Mouse (Mus musculus): ENCODE results near the gene Gm45234.
"Not testable (repeated sequence)": the region's sequence is repeated elsewhere in the genome, so short reads cannot be mapped to it uniquely, and the experiment has no call there.

The Gm45234 gene

GRCm38 (mm10) chr6:124755831-124756595 lies at the start of gene Gm45234, which contains the start of gene Atn1:
Gene Gm45234, minus strand, starts transcription at chr6:124756021.
Gene Atn1, minus strand, starts transcription at chr6:124756524.
- DNase-seq: peak; percentile 52

GRCm38 (mm10) chr6:124804341-124804740 lies 48.5 kb upstream of the Gm45234 start:
- DNase-seq: no peak

GRCm38 (mm10) chr6:124803691-124804090 lies 47.9 kb upstream of the Gm45234 start:
- DNase-seq: not testable (repeated sequence)

GRCm38 (mm10) chr6:124803061-124803460 lies 47.2 kb upstream of the Gm45234 start:
- no peak for DNase-seq

GRCm38 (mm10) chr6:124802400-124802799 lies 46.6 kb upstream of the Gm45234 start:
- not testable (repeated sequence) for DNase-seq

GRCm38 (mm10) chr6:124796200-124796599 lies 40.4 kb upstream of the Gm45234 start:
- no peak for DNase-seq

GRCm38 (mm10) chr6:124795781-124796180 lies 40.0 kb upstream of the Gm45234 start:
- DNase-seq: no peak

GRCm38 (mm10) chr6:124791911-124792310 lies 36.1 kb upstream of the Gm45234 start:
- no peak for DNase-seq

GRCm38 (mm10) chr6:124790121-124790520 lies 34.3 kb upstream of the Gm45234 start:
- DNase-seq: no peak

- no peak for DNase-seq
These were observed 33.7 kb upstream of the Gm45234 start for GRCm38 (mm10) chr6:124789519-124789918.

GRCm38 (mm10) chr6:124787722-124788121 lies 31.9 kb upstream of the Gm45234 start:
- no peak for DNase-seq

GRCm38 (mm10) chr6:124786756-124787420 lies 31.1 kb upstream of the Gm45234 start:
- DNase-seq: no peak

GRCm38 (mm10) chr6:124782436-124782835 lies 26.6 kb upstream of the Gm45234 start:
- peak; percentile 66 to 71 for DNase-seq

GRCm38 (mm10) chr6:124780917-124781316 lies 25.1 kb upstream of the Gm45234 start:
- no peak for DNase-seq

GRCm38 (mm10) chr6:124779984-124780416 lies 24.2 kb upstream of the Gm45234 start:
- no peak for DNase-seq

GRCm38 (mm10) chr6:124779222-124779983 lies 23.6 kb upstream of the Gm45234 start, which contains the start of gene Lrrc23:
Gene Lrrc23, minus strand, starts transcription at chr6:124779727.
- DNase-seq: peak; percentile 70 to 78

- DNase-seq: no peak
These were observed 14.7 kb upstream of the Gm45234 start for GRCm38 (mm10) chr6:124770511-124770910.

GRCm38 (mm10) chr6:124770013-124770412 lies 14.2 kb upstream of the Gm45234 start:
- DNase-seq: no peak

GRCm38 (mm10) chr6:124769101-124769765 lies 13.4 kb upstream of the Gm45234 start, which contains the start of gene Eno2:
Gene Eno2, minus strand, starts transcription at chr6:124769673.
- peak; percentile 57 to 78 for DNase-seq

- no peak for DNase-seq
These were observed 12.9 kb upstream of the Gm45234 start for GRCm38 (mm10) chr6:124768704-124769044.

- peak; percentile 18 to 37 for DNase-seq
These were observed 12.3 kb upstream of the Gm45234 start for GRCm38 (mm10) chr6:124767920-124768703.

GRCm38 (mm10) chr6:124767536-124767919 lies 11.7 kb upstream of the Gm45234 start:
- DNase-seq: no peak
